In the genomic region with DNA sequence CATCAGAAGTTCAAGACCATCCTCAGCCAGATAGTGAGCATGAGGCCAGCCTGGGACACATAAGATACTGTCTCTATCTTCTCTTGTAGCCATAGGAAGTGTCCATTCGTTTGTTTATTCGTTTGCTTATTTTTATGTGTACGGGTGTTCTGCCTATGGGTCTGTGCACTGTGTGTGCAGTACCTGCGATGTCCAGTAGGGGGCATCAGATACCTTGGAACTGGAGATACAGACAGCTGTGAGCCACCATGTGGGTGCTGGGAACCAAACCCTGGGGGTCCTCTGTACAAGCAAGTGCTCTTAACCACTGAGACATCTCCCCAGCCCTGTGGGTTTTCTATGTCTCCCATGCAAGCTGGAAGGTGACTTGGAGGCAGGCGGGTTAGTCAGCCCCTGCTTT, we compare ENCODE assay signal across 11 mouse cellular contexts. TPM values are rescaled to one million over a fixed set of nuclear protein-coding genes. Genes with fewer than 3 reads are reported as not detected.
DNase-seq lines count a peak whose midpoint lies in the region; ATAC-seq and TF ChIP-seq lines count a peak whose summit lies in the region.
"Had no signal": no experiment of that assay in that cellular context is flagged by ENCODE, and none has a peak within 500 bp of the region (broad histone marks: within the 10 kb centered on the region; RNA-seq: fewer than 3 reads in every experiment).

No protein-coding gene starts in this region.

- no peaks in the 10 kb centered on the region for H3K79me2 ChIP-seq in CH12.LX (replicated peaks; ENCODE audit: control insufficient read depth, extremely low read depth, insufficient read depth, poor library complexity, severe bottlenecking)

- TF ChIP-seq EP300 in CH12.LX (IDR thresholded peaks at IDR 0.05; ENCODE audit: low read length), result no peak

- no peak overlapping the region for H3K4me2 ChIP-seq in liver, embryonic 12.5 days
- no peak overlapping the region for H3K4me2 ChIP-seq in CH12.LX (ENCODE audit: insufficient read depth, low read depth, poor library complexity, severe bottlenecking)
- H3K4me2 ChIP-seq in hindbrain, embryonic 13.5 days, result no peak overlapping the region

- peak; percentile 36 for TF ChIP-seq RAD21 in CH12.LX (IDR thresholded peaks at IDR 0.05; ENCODE audit: low read depth, low read length)

- no peaks in the 10 kb centered on the region; the same call in 1 of the 2 replicates for H3K27me3 ChIP-seq in liver, embryonic 12.5 days (replicated peaks)
- peaks cover 26% of the 10 kb centered on the region for H3K27me3 ChIP-seq in CH12.LX (replicated peaks)
- peaks cover 11% of the 10 kb centered on the region for H3K27me3 ChIP-seq in hindbrain, embryonic 13.5 days

- dilution Hi-C loops in CH12.LX (cut with MboI; ENCODE audit: extremely low pct_ligation_motif_present, extremely low pct_unique_long_range_greater_than_20kb, low sequenced_read_pairs), result no loop called here

- no peak for ATAC-seq in CD4-positive, CD25-positive, alpha-beta regulatory T cell, adult 4 months
- ATAC-seq in liver, embryonic 12.5 days, result no peak
- no peak for ATAC-seq in hindbrain, embryonic 13.5 days (ENCODE audit: low FRiP score)

- no peak overlapping the region for H3K27ac ChIP-seq in liver, embryonic 12.5 days
- no peak overlapping the region for H3K27ac ChIP-seq in CH12.LX (ENCODE audit: insufficient read depth, low read depth)
- H3K27ac ChIP-seq in embryonic fibroblast, embryonic 13.5 days (ENCODE audit: insufficient read depth, low read length), result no peak overlapping the region
- H3K27ac ChIP-seq in hindbrain, embryonic 13.5 days, result no peak overlapping the region
- H3K27ac ChIP-seq: limb, embryonic 10.5 days; macrophage had no signal

- peaks cover 17% of the 10 kb centered on the region for H3K9me3 ChIP-seq in liver, embryonic 12.5 days (replicated peaks)
- peaks cover 38% of the 10 kb centered on the region for H3K9me3 ChIP-seq in CH12.LX (replicated peaks; ENCODE audit: low read length)
- H3K9me3 ChIP-seq in hindbrain, embryonic 13.5 days, result peaks cover 22% of the 10 kb centered on the region

- no peak overlapping the region for H3K4me3 ChIP-seq in liver, embryonic 12.5 days
- H3K4me3 ChIP-seq in CH12.LX (replicated peaks in 1 of 3; ENCODE audit: low read depth in 2 of 3, low read length in 2 of 3, poor library complexity in 1 of 3), result no peak overlapping the region
- H3K4me3 ChIP-seq in embryonic fibroblast, embryonic 13.5 days (ENCODE audit: insufficient read depth, low read length), result no peak overlapping the region
- H3K4me3 ChIP-seq in hindbrain, embryonic 13.5 days, result no peak overlapping the region
- H3K4me3 ChIP-seq: erythroblast, embryonic 14.5 days; limb, embryonic 10.5 days had no signal

- DNase-seq in CD4-positive, CD25-positive, alpha-beta regulatory T cell, adult 2 months (ENCODE audit: low read depth, low spot score), result peak; percentile 45
- peak; percentile 28 for DNase-seq in liver
- DNase-seq in CH12.LX (ENCODE audit: extremely low read depth), result peak; percentile 14
- DNase-seq in embryo, embryonic 10.5 days (ENCODE audit: low spot score), result no peak

- H3K9ac ChIP-seq in liver, embryonic 12.5 days, result no peak overlapping the region
- H3K9ac ChIP-seq in CH12.LX (ENCODE audit: insufficient read depth, low read depth), result no peak overlapping the region
- H3K9ac ChIP-seq in hindbrain, embryonic 13.5 days, result no peak overlapping the region

- TF ChIP-seq POLR2A in CH12.LX (IDR thresholded peaks at IDR 0.05; ENCODE audit: low read depth, low read length), result no peak
- TF ChIP-seq POLR2A in embryonic fibroblast, embryonic 13.5 days (IDR thresholded peaks at IDR 0.05; ENCODE audit: low read depth, low read length), result no peak

- in situ Hi-C loops in CH12.LX (cut with MboI; ENCODE audit: low pct_ligation_motif_present, low pct_unique_long_range_greater_than_20kb, low sequenced_read_pairs), result loop anchor here (5.0 to 25.0 kb wide), 4 partner anchors 52 to 518 kb away; a partner anchor contains a TSS

- H3K4me1 ChIP-seq in liver, embryonic 12.5 days, result peaks cover 4% of the 10 kb centered on the region; the same call in 1 of the 2 replicates
- H3K4me1 ChIP-seq in CH12.LX (ENCODE audit: control insufficient read depth in 1 of 2, insufficient read depth in 2 of 2), result peaks cover 5 to 21% of the 10 kb centered on the region in 2 experiments
- no peaks in the 10 kb centered on the region for H3K4me1 ChIP-seq in embryonic fibroblast, embryonic 13.5 days (ENCODE audit: control insufficient read depth, insufficient read depth, low read length)
- peaks cover 7% of the 10 kb centered on the region for H3K4me1 ChIP-seq in hindbrain, embryonic 13.5 days (replicated peaks)

- peak; percentile 59 to 60; a peak in 3 of 4 replicates for TF ChIP-seq CTCF in CH12.LX (conservative IDR thresholded peaks at IDR 0.05 in 1 of 2, IDR thresholded peaks at IDR 0.05 in 1 of 2; ENCODE audit: low read depth in 2 of 2, low read length in 2 of 2)
- 0 out of 2 replicates have a peak, but pooled peaks have one; percentile 20 for TF ChIP-seq CTCF in embryonic fibroblast, embryonic 13.5 days (IDR thresholded peaks at IDR 0.05; ENCODE audit: borderline replicate concordance, insufficient read depth, low read length)

- WGBS in liver, embryonic 12.5 days (ENCODE audit: insufficient replicate concordance), result 75% methylated on average over 5 of the region's 5 CpGs
- 86% methylated on average over 5 of the region's 5 CpGs for WGBS in hindbrain, embryonic 13.5 days

- no peaks in the 10 kb centered on the region for H3K36me3 ChIP-seq in liver, embryonic 12.5 days
- H3K36me3 ChIP-seq in CH12.LX (replicated peaks in 1 of 2; ENCODE audit: control insufficient read depth in 1 of 2, insufficient read depth in 1 of 2, low read length in 1 of 2), result no peaks in the 10 kb centered on the region
- no peaks in the 10 kb centered on the region for H3K36me3 ChIP-seq in hindbrain, embryonic 13.5 days
- H3K36me3 ChIP-seq: limb, embryonic 10.5 days had no signal

TF ChIP-seq in CH12.LX, 34 proteins besides CTCF, POLR2A, EP300 and RAD21:
- no peak for TF ChIP-seq USF1 (IDR thresholded peaks at IDR 0.05; ENCODE audit: low read depth, low read length)
- TF ChIP-seq MAX (IDR thresholded peaks at IDR 0.05; ENCODE audit: low read length), result no peak
- TF ChIP-seq NRF1 (IDR thresholded peaks at IDR 0.05; ENCODE audit: low read depth, low read length), result no peak
- TF ChIP-seq SMC3 (IDR thresholded peaks at IDR 0.05; ENCODE audit: low read depth, low read length), result peak; percentile 38

RNA-seq across cellular contexts. Expression of a gene that starts 19.6 kb away (rescaled TPM):
- 100 to 1,000 TPM; 277 to 424 TPM for polyA plus RNA-seq in CD4-positive, CD25-positive, alpha-beta regulatory T cell, adult 4 months (2017; shearing (Covaris generic))
- polyA plus RNA-seq in liver, embryonic 12.5 days (2016; fragmentation: Nextera tagmentation; extraction: Ambion mirVana), result 69.8 and 72.0 TPM in 2 replicates
- 118 and 128 TPM in 2 replicates for total RNA-seq in CH12.LX (2012; rRNA removed)
- 47.6 and 48.6 TPM in 2 replicates for total RNA-seq in CH12.LX (2014; rRNA removed)
- 102 and 110 TPM in 2 replicates for polyA plus RNA-seq in CH12.LX (2012; ENCODE audit: insufficient read length, low read depth)
- 198 and 206 TPM in 2 replicates for polyA plus RNA-seq in embryonic fibroblast, embryonic 13.5 days (2011; ENCODE audit: insufficient read length, low read depth, missing spikeins)
- 117 and 118 TPM in 2 replicates for polyA plus RNA-seq in hindbrain, embryonic 13.5 days (2015; fragmentation: Nextera tagmentation; extraction: Ambion mirVana)
